Mouse (Mus musculus) embryonic facial prominence, embryonic 13.5 days (tissue): ENCODE data around the gene Tmem223. TPM values are rescaled to one million over a fixed set of nuclear protein-coding genes. Genes with fewer than 3 reads are reported as not detected.
A peak's percentile ranks its signal among the peaks of the same experiment; 100 is the strongest.

Experiments
- ATAC-seq: fragments of 200-750 bp; cut with Nextera tagmentation; 2 replicates; pipeline ENCODE4 v1.8.0; 2017; ENCODE audit warnings: low read depth; ENCODE audit not compliant: insufficient number of reproducible peaks, insufficient read depth, low FRiP score, low TSS enrichment
- H3K27ac ChIP-seq: fragments of 300-500 bp; sonication (generic); 2 replicates; pipeline ENCODE4 v1.5.1; 2015; ENCODE audit warnings: moderate library complexity, mild to moderate bottlenecking, inconsistent platforms
- H3K27me3 ChIP-seq: fragments of 300-500 bp; sonication (generic); 2 replicates; pipeline ENCODE4 v1.6.1; 2015; ENCODE audit warnings: mild to moderate bottlenecking, inconsistent platforms
- H3K36me3 ChIP-seq: fragments of 300-500 bp; sonication (generic); 2 replicates; pipeline ENCODE4 v1.6.1; 2015; ENCODE audit warnings: mild to moderate bottlenecking, inconsistent platforms
- H3K4me1 ChIP-seq: fragments of 300-500 bp; sonication (generic); 2 replicates; pipeline ENCODE4 v1.6.1; 2015; ENCODE audit warnings: inconsistent platforms
- H3K4me2 ChIP-seq: fragments of 300-500 bp; sonication (generic); 2 replicates; pipeline ENCODE4 v1.6.1; 2015; ENCODE audit warnings: moderate library complexity, mild to moderate bottlenecking, inconsistent platforms
- H3K4me3 ChIP-seq: fragments of 300-500 bp; sonication (generic); 2 replicates; pipeline ENCODE4 v1.5.1; 2015; ENCODE audit warnings: mild to moderate bottlenecking, inconsistent platforms
- H3K9ac ChIP-seq: fragments of 300-500 bp; sonication (generic); 2 replicates; pipeline ENCODE4 v1.6.1; 2015; ENCODE audit warnings: mild to moderate bottlenecking, inconsistent platforms
- H3K9me3 ChIP-seq: fragments of 300-500 bp; sonication (generic); 2 replicates; pipeline ENCODE4 v1.6.1; 2016; ENCODE audit warnings: inconsistent platforms
- WGBS: fragments of 180-500 bp; shearing (Covaris S2); methylation state at CpG from one replicate; pipeline ENCODE4 v1.1.7; 2015; ENCODE audit warnings: mixed read lengths; 5-methylcytosine and 5-hydroxymethylcytosine counted together
- polyA plus RNA-seq: library from polyadenylated mRNA; unstranded; fragments of >200 nt; fragmentation: Nextera tagmentation; extraction: Ambion mirVana; gene quantifications from 2 replicates; pipeline ENCODE4 v1.2.1, GENCODE M21; 2015

Gene Tmem223
- polyA plus RNA-seq, 1 experiment from 2014 or later, result 227 TPM

DNA sequence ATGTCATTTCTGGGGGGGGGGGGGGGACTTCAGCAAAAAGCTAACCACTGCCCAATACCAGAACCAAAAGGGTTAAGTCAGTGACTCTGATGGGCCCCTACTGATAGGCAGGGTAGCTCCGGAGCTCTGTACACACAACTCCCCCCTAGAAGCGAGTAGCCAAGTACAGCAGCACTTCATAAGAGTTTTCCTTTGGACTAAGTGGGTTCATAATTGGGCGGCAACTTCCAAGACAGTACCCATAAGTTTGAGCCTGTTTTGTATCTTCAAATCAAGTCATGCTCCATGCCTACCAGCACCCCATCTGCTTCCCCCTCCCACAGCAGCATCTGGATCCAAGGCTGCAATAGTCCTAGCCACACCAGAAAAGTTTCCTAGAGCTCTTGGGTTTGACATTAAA, 15.1 kb upstream of the Tmem223 start:
- peak overlapping the region; percentile 65 for H3K4me2 ChIP-seq
- H3K9me3 ChIP-seq, result no peaks in the 10 kb centered on the region
- no peak overlapping the region for H3K9ac ChIP-seq
- 81% methylated on average over 3 of the region's 3 CpGs for WGBS
- peaks cover 23% of the 10 kb centered on the region for H3K4me1 ChIP-seq
- peaks cover 48% of the 10 kb centered on the region for H3K36me3 ChIP-seq
- H3K27me3 ChIP-seq, result no peaks in the 10 kb centered on the region
- no peak for ATAC-seq
- no peak overlapping the region for H3K27ac ChIP-seq
- H3K4me3 ChIP-seq, result peak overlapping the region; percentile 96

DNA sequence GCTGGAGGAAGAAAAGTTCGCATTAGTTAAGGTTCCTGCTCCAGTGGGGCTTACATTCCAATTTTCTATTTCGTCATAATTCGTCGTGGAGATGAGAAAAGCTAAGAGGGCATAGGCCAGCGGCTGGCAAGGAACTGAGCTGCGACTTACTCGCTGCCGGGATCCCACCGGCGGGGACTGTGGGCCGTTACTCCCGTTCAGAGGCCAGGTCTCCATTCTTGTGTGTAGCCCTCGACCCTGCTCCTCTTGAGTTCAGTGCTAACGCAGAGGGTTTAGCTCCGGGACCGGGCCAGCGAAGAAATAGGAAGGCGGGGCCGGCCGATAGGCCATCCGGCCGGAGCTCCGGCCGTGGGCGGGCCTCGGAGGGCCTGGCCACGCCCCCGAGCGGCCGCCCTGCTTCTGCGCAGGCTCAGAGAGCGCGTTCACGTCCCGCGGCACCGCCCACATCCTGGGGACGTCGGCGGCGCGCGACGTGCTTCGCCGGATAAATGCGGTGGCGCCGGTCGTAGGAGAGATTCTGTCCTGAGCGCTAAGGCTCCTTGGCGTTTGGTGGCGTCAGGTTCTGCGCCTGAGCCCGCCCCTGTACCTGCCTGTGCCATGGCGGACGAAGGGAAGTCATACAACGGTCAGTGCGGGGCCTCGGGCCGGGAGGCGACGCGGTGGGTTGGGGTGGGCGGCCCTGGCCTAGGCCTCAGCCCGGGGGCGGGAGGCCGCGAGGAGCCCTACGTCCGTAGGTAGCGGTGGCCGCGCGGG, 14.0 kb upstream of the Tmem223 start, which contains the start of gene Nxf1:
Nxf1 (plus strand) TSS at position 439 of the 753 bp plus-strand sequence.
- Histone ChIP-seq H3K9me3 (no peaks in the 10 kb centered on the region), H3K4me3 (peak within 1 kb of the TSS; percentile 96), H3K27me3 (no peaks in the 10 kb centered on the region), H3K4me1 (peaks cover 23% of the 10 kb centered on the region), H3K27ac (peak within 1 kb of the TSS; percentile 91), H3K36me3 (peaks cover 41% of the 10 kb centered on the region), H3K9ac (peak within 1 kb of the TSS; percentile 97), H3K4me2 (peak within 1 kb of the TSS; percentile 65)
- under 1% methylated on average over 75 of the region's 75 CpGs for WGBS
- peak; percentile 85 for ATAC-seq

- H3K4me3 ChIP-seq, result peak overlapping the region; percentile 96
- peak overlapping the region; percentile 65 for H3K4me2 ChIP-seq
- ATAC-seq, result peak; percentile 7; the same call in 1 of the 2 replicates
- peak overlapping the region; percentile 97 for H3K9ac ChIP-seq
- peak overlapping the region; percentile 91 for H3K27ac ChIP-seq
- H3K4me1 ChIP-seq, result peaks cover 23% of the 10 kb centered on the region
- H3K27me3 ChIP-seq, result no peaks in the 10 kb centered on the region
- H3K9me3 ChIP-seq, result no peaks in the 10 kb centered on the region
- WGBS, result 4% methylated on average over 14 of the region's 14 CpGs
- H3K36me3 ChIP-seq, result peaks cover 41% of the 10 kb centered on the region
These were observed 13.3 kb upstream of the Tmem223 start for GRCm38 (mm10) chr19:8757471-8757998.

DNA sequence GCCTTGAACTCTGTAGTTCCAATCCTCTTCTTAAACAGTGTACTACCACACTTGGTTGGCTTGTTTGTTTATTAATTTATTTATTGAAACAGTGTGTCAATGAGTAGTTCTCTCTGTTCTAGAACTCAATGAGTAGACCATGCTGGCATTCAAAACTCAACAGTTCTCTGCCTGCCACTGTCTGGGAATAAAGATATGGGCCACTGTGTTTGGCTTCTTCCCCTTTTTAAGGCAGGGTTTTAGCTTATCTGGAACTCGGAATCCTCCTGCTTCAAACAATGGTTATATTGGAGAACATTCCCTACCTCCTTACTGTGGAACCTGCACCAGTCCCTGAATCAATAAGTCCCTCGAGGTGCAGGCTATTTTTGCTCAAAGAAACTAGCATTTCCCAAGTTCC, 11.9 kb upstream of the Tmem223 start:
- H3K27me3 ChIP-seq, result no peaks in the 10 kb centered on the region
- peaks cover 42% of the 10 kb centered on the region for H3K36me3 ChIP-seq
- no peak overlapping the region for H3K4me2 ChIP-seq
- no peak for ATAC-seq
- H3K4me1 ChIP-seq, result peaks cover 23% of the 10 kb centered on the region
- no peaks in the 10 kb centered on the region for H3K9me3 ChIP-seq
- H3K9ac ChIP-seq, result no peak overlapping the region
- H3K4me3 ChIP-seq, result no peak overlapping the region
- WGBS, result 89% methylated on average over 2 of the region's 2 CpGs
- no peak overlapping the region for H3K27ac ChIP-seq

GRCm38 (mm10) chr19:8760757-8761156, 10.0 kb upstream of the Tmem223 start:
- no peaks in the 10 kb centered on the region for H3K27me3 ChIP-seq
- ATAC-seq, result no peak
- peaks cover 14% of the 10 kb centered on the region for H3K4me1 ChIP-seq
- H3K4me2 ChIP-seq, result no peak overlapping the region
- no peak overlapping the region for H3K4me3 ChIP-seq
- WGBS, result 93% methylated on average over 2 of the region's 2 CpGs
- H3K9ac ChIP-seq, result no peak overlapping the region
- H3K27ac ChIP-seq, result no peak overlapping the region
- peaks cover 3% of the 10 kb centered on the region; the same call in 1 of the 2 replicates for H3K9me3 ChIP-seq
- H3K36me3 ChIP-seq, result peaks cover 45% of the 10 kb centered on the region

DNA sequence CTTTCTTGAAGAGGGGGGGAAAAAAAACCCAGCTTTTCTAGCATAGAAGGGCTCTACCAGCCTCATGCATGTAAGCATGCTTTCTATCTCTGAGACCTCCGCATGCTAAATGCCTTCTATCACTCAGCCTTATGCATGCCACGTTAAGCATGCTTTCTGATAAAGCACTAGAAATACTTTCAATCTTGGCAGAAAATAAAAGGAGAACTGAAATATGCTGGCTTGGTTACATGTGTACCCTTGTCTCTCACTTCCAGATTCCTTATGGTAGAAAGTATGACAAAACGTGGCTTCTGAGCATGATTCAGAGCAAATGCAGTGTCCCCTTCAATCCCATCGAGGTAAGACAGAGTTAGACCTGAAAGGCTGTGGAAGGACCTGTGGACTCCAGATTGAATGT, 7.5 kb upstream of the Tmem223 start:
- WGBS, result 94% methylated on average over 4 of the region's 4 CpGs
- Histone ChIP-seq H3K9me3 (peaks cover 3% of the 10 kb centered on the region; the same call in 1 of the 2 replicates), H3K4me2 (no peak overlapping the region), H3K9ac (no peak overlapping the region), H3K4me3 (no peak overlapping the region), H3K27me3 (no peaks in the 10 kb centered on the region), H3K36me3 (peaks cover 68% of the 10 kb centered on the region), H3K27ac (no peak overlapping the region), H3K4me1 (peaks cover 7% of the 10 kb centered on the region)
- ATAC-seq, result no peak

- peaks cover 4% of the 10 kb centered on the region for H3K4me1 ChIP-seq
- WGBS, result 95% methylated on average over 9 of the region's 9 CpGs
- no peak overlapping the region for H3K9ac ChIP-seq
- H3K4me2 ChIP-seq, result no peak overlapping the region
- no peak overlapping the region for H3K4me3 ChIP-seq
- no peak for ATAC-seq
- peaks cover 90% of the 10 kb centered on the region for H3K36me3 ChIP-seq
- H3K27me3 ChIP-seq, result no peaks in the 10 kb centered on the region
- no peak overlapping the region for H3K27ac ChIP-seq
- peaks cover 3% of the 10 kb centered on the region; the same call in 1 of the 2 replicates for H3K9me3 ChIP-seq
These were observed 5.2 kb upstream of the Tmem223 start for GRCm38 (mm10) chr19:8765562-8765961.

DNA sequence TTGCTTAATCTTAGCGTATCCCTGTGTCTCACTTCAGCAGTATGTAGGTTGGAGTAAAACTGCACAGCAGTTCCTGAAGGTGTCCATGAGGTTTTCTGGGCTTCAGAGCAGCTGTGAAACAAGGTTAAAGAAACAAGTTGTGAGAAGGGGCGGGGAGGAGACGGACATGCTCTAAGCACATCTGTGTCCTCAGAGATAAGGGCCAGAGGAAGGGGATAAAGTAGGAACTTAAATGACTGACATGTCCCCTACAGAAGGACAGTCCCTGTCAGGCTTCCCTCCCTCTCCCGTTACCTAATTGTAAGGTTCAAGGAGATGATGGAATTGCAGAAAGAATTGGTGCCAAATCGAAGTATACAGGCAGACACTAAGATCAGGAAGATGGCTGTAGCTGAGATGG, 2.2 kb downstream of the Tmem223 start:
- Histone ChIP-seq H3K4me1 (peaks cover 31% of the 10 kb centered on the region), H3K4me3 (peak overlapping the region; percentile 71), H3K27me3 (no peaks in the 10 kb centered on the region), H3K9ac (peak overlapping the region; percentile 94), H3K4me2 (peak overlapping the region; percentile 97), H3K27ac (peak overlapping the region; percentile 98; the same call in 1 of the 2 replicates), H3K36me3 (peaks cover 52% of the 10 kb centered on the region), H3K9me3 (no peaks in the 10 kb centered on the region)
- 88% methylated on average over 5 of the region's 5 CpGs for WGBS
- ATAC-seq, result no peak

DNA sequence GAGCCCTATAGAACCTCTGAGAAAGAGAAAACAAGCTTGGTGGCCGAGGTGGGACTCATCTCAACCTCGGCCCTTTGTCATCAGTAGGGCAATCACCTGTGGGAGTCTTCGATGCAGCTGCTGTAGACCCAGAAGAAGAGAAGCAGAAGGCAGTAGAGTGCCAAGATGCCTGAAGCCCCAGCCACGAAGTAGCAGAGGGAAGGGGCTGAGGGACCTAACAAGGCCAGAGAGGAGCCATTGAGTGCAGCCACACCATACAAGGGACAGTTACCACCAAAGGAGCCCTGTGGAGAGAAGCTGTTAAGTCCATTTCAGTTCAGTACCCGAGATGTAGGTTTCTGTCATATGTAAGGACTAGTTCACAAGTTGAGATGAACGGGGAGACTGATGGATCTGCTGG, 2.6 kb downstream of the Tmem223 start:
- H3K9ac ChIP-seq, result peak overlapping the region; percentile 94
- no peaks in the 10 kb centered on the region for H3K9me3 ChIP-seq
- peak overlapping the region; percentile 71 for H3K4me3 ChIP-seq
- H3K27ac ChIP-seq, result peak overlapping the region; percentile 98; the same call in 1 of the 2 replicates
- peaks cover 31% of the 10 kb centered on the region for H3K4me1 ChIP-seq
- peak overlapping the region; percentile 97 for H3K4me2 ChIP-seq
- ATAC-seq, result no peak
- H3K36me3 ChIP-seq, result peaks cover 52% of the 10 kb centered on the region
- H3K27me3 ChIP-seq, result no peaks in the 10 kb centered on the region
- WGBS, result 62% methylated on average over 6 of the region's 6 CpGs

DNA sequence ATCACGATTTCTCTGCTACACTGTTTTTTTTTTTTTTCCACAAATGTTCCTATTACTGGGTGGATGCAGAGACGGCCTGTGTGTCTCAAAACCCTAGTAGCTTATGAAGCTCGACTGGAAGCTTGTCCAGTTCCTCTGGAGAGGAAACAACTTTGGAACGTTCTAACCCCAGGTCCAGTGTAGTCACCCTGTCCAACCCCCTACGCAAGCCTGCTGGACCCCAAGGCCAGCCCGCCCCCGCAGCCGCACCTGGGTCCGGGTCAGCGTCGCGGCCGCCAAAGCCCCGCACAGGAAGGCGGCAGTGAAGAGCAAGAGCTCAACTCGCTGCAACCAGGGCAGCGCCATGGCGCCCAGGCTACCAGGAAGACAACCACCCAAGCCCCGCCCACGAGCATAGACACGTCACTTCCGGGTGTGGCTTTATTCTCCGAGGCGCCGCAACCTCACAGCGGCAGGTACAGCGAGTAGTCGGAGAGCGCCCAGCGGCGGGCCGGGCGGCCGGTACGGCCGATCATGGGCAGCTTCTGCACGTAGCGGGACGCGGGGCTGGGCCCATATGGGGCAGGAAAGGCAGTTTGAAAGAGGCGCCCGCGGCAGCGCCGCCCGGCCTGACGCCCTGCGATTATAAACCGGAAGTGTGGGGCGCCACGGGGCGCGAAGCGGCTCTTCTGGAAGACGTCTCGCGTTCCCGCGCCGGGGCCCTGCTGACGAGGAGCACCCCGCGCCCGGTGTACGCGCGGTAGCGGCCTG, 3.5 kb downstream of the Tmem223 start, which contains the start of gene Tmem179b:
Tmem179b (minus strand) TSS at position 382 of the 750 bp plus-strand sequence.
- Histone ChIP-seq H3K4me3 (peak within 1 kb of the TSS; percentile 71), H3K27me3 (no peaks in the 10 kb centered on the region), H3K4me2 (peak within 1 kb of the TSS; percentile 97), H3K9ac (peak within 1 kb of the TSS; percentile 94), H3K4me1 (peaks cover 31% of the 10 kb centered on the region), H3K27ac (peak within 1 kb of the TSS; percentile 98), H3K36me3 (peaks cover 50% of the 10 kb centered on the region), H3K9me3 (no peaks in the 10 kb centered on the region)
- under 1% methylated on average over 68 of the region's 68 CpGs for WGBS
- ATAC-seq, result peak; percentile 92

- 3% methylated on average over 20 of the region's 20 CpGs for WGBS
- H3K9me3 ChIP-seq, result no peaks in the 10 kb centered on the region
- peaks cover 31% of the 10 kb centered on the region for H3K4me1 ChIP-seq
- peak overlapping the region; percentile 94 for H3K9ac ChIP-seq
- H3K36me3 ChIP-seq, result peaks cover 48% of the 10 kb centered on the region
- peak; percentile 5; the same call in 1 of the 2 replicates for ATAC-seq
- peak overlapping the region; percentile 97 for H3K4me2 ChIP-seq
- H3K4me3 ChIP-seq, result peak overlapping the region; percentile 71
- peak overlapping the region; percentile 98 for H3K27ac ChIP-seq
- H3K27me3 ChIP-seq, result no peaks in the 10 kb centered on the region
These were observed 4.2 kb downstream of the Tmem223 start for GRCm38 (mm10) chr19:8774951-8775421.
